Mouse (Mus musculus) heart, postnatal 0 days (tissue): ENCODE data around the gene Ifit2. TPM values are rescaled to one million over a fixed set of nuclear protein-coding genes. Genes with fewer than 3 reads are reported as not detected.

Experiments used
- ATAC-seq: fragments of 200-750 bp; cut with Nextera tagmentation; 2 replicates; pipeline ENCODE4 v1.8.0; 2017; ENCODE audit warnings: low read depth, moderate number of reproducible peaks, moderate library complexity; ENCODE audit not compliant: insufficient read depth
- DNase-seq: peaks from one replicate; pipeline ENCODE4 v3.0.0-alpha.2; 2016; ENCODE audit warnings: low spot score
- H3K27ac ChIP-seq: fragments of 300-500 bp; sonication (generic); 2 replicates; pipeline ENCODE4 v1.5.1; 2014; ENCODE audit warnings: low read depth, mild to moderate bottlenecking
- H3K27me3 ChIP-seq: fragments of 300-500 bp; sonication (generic); 2 replicates; pipeline ENCODE4 v1.6.1; 2014; ENCODE audit warnings: low read length, mixed read lengths; ENCODE audit not compliant: control insufficient read depth, insufficient read depth
- H3K36me3 ChIP-seq: fragments of 300-500 bp; sonication (generic); replicated peaks from 2 replicates; pipeline ENCODE4 v1.6.1; 2014; ENCODE audit warnings: low read length, mixed read lengths; ENCODE audit not compliant: control insufficient read depth, insufficient read depth
- H3K4me1 ChIP-seq: fragments of 300-500 bp; sonication (generic); 2 replicates; pipeline ENCODE4 v1.6.1; 2014; ENCODE audit warnings: antibody characterized with exemption; ENCODE audit not compliant: control insufficient read depth, insufficient read depth
- H3K4me2 ChIP-seq: fragments of 300-500 bp; sonication (generic); 2 replicates; pipeline ENCODE4 v1.6.1; 2014; ENCODE audit warnings: low read depth, mild to moderate bottlenecking, low read length, moderate library complexity
- H3K4me3 ChIP-seq: fragments of 300-500 bp; sonication (generic); 2 replicates; pipeline ENCODE4 v1.5.1; 2014; ENCODE audit warnings: low read depth, low read length
- H3K9ac ChIP-seq: fragments of 300-500 bp; sonication (generic); replicated peaks from 2 replicates; pipeline ENCODE4 v1.6.1; 2014; ENCODE audit warnings: low read depth, low read length, mixed read lengths
- H3K9me3 ChIP-seq: fragments of 300-500 bp; sonication (generic); replicated peaks from 2 replicates; pipeline ENCODE4 v1.6.1; 2016; ENCODE audit warnings: low read length; ENCODE audit not compliant: control insufficient read depth
- CTCF ChIP-seq: IDR thresholded peaks from 2 replicates; pipeline ENCODE4 v1.5.1; 2016; ENCODE audit warnings: antibody characterized with exemption, control low read depth, low read depth
- EP300 ChIP-seq: IDR thresholded peaks from 2 replicates; pipeline ENCODE4 v1.6.1; 2016; ENCODE audit warnings: antibody characterized with exemption, low read depth
- WGBS: fragments of 180-500 bp; shearing (Covaris S2); extraction: QIAGEN DNeasy Blood & Tissue Kit; methylation state at CpG from one replicate; pipeline ENCODE4 v1.1.7; 2014; 5-methylcytosine and 5-hydroxymethylcytosine counted together
- polyA plus RNA-seq: library from polyadenylated mRNA; unstranded; fragments of >200 nt; fragmentation: Nextera tagmentation; extraction: Ambion mirVana; gene quantifications from 2 replicates; pipeline ENCODE4 v1.2.1, GENCODE M21; 2015
- total RNA-seq: library from RNA; depleted of rRNA; stranded (reverse); fragments of >200 nt; gene quantifications from 2 replicates; pipeline ENCODE4 v1.2.3, GENCODE M21; 2014; ENCODE audit warnings: low replicate concordance

Ifit2 gene
- total and polyA plus RNA-seq, 2 experiments from 2014 or later = 4.6 to 9.1 TPM

- Histone ChIP-seq H3K9me3 (no peaks in the 10 kb centered on the region; the same call in 1 of the 2 replicates), H3K27me3 (no peaks in the 10 kb centered on the region), H3K9ac (no peak overlapping the region), H3K27ac (0 out of 2 replicates have a peak overlapping the region, but pooled peaks have one; percentile 43), H3K4me1 (peaks cover 20% of the 10 kb centered on the region), H3K4me2 (no peak overlapping the region), H3K4me3 (no peak overlapping the region), H3K36me3 (no peaks in the 10 kb centered on the region)
- DNase-seq = no peak
- TF ChIP-seq EP300 (no peak), CTCF (no peak)
- no peak for ATAC-seq
Measured at GRCm38 (mm10) chr19:34554061-34554460, 3.6 kb downstream of the Ifit2 start.

- H3K4me3 ChIP-seq = no peak overlapping the region
- no peak for TF ChIP-seq EP300
- TF ChIP-seq CTCF = no peak
- no peaks in the 10 kb centered on the region; the same call in 1 of the 2 replicates for H3K9me3 ChIP-seq
- ATAC-seq (no peak), DNase-seq (no peak)
- H3K4me1 ChIP-seq = peaks cover 19% of the 10 kb centered on the region
- H3K4me2 ChIP-seq = no peak overlapping the region
- 56% methylated on average over 3 of the region's 3 CpGs for WGBS
- no peak overlapping the region for H3K9ac ChIP-seq
- no peaks in the 10 kb centered on the region for H3K27me3 ChIP-seq
- no peaks in the 10 kb centered on the region for H3K36me3 ChIP-seq
- peak overlapping the region; percentile 27 for H3K27ac ChIP-seq
Measured at GRCm38 (mm10) chr19:34556621-34557020, 6.1 kb downstream of the Ifit2 start.

GRCm38 (mm10) chr19:34562556-34562955 lies 12.1 kb downstream of the Ifit2 start:
- ATAC-seq (no peak), DNase-seq (no peak)
- H3K27me3 ChIP-seq = no peaks in the 10 kb centered on the region
- no peak overlapping the region for H3K4me2 ChIP-seq
- no peaks in the 10 kb centered on the region for H3K4me1 ChIP-seq
- H3K9ac ChIP-seq = no peak overlapping the region
- H3K9me3 ChIP-seq = no peaks in the 10 kb centered on the region
- H3K27ac ChIP-seq = no peak overlapping the region
- no peak for TF ChIP-seq EP300
- TF ChIP-seq CTCF = no peak
- no peaks in the 10 kb centered on the region for H3K36me3 ChIP-seq
- no peak overlapping the region for H3K4me3 ChIP-seq

DNA sequence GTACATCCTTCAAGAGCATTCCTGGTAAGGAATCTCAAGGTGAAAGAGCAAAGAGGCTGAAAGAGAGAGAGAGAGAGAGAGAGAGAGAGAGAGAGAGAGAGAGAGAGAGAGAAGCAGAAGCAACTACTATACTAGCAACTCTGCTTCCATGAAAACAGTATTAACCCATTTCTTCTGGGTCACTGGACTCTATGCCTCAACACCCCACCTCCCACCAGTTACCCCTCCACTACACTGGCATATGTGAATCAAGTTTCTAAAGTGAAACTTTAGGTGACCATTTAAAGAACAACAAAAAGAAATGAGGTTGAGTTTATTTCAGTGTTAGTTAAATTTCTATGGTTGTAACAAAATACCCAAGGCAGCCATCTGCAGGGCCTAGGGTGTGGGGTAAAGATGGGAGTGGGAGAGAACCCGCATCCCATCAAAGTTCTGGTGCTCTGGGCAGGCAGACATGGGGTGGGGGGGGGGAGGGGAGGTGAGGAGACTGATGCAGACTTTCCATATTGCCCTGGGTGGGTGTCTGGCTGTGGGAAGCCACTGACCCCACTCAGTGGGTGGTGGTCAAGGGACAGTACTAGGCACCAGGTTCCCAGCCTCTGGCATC lies 15.8 kb downstream of the Ifit2 start:
- Histone ChIP-seq H3K9me3 (no peaks in the 10 kb centered on the region), H3K27ac (no peak overlapping the region), H3K9ac (no peak overlapping the region), H3K4me1 (peaks cover 6% of the 10 kb centered on the region; the same call in 1 of the 2 replicates), H3K4me2 (no peak overlapping the region), H3K4me3 (no peak overlapping the region), H3K36me3 (no peaks in the 10 kb centered on the region), H3K27me3 (no peaks in the 10 kb centered on the region)
- DNase-seq (no peak), ATAC-seq (no peak)
- WGBS = 90% methylated on average over 1 of the region's 1 CpGs
- TF ChIP-seq EP300 = no peak
- TF ChIP-seq CTCF = no peak

GRCm38 (mm10) chr19:34568988-34569895 lies 18.7 kb downstream of the Ifit2 start:
- Histone ChIP-seq H3K27ac (peak overlapping the region; percentile 37), H3K9me3 (no peaks in the 10 kb centered on the region), H3K27me3 (no peaks in the 10 kb centered on the region), H3K4me1 (peaks cover 6% of the 10 kb centered on the region; the same call in 1 of the 2 replicates), H3K9ac (no peak overlapping the region), H3K36me3 (peaks cover 16% of the 10 kb centered on the region; the same call in 1 of the 2 replicates), H3K4me3 (no peak overlapping the region), H3K4me2 (no peak overlapping the region)
- DNase-seq (no peak), ATAC-seq (no peak)
- no peak for TF ChIP-seq EP300
- no peak for TF ChIP-seq CTCF
- WGBS = 71% methylated on average over 7 of the region's 7 CpGs
